Mouse (Mus musculus) hindbrain, embryonic 14.5 days (tissue): ENCODE measurements at regions not wholly inside any gene's neighbourhood (a gene's known extent, or its start where the extent isn't known, plus 50 kb on each side); places are given as distances from the start of the nearest gene placed in this dataset.

Experiments
- ATAC-seq: fragments of 200-750 bp; cut with Nextera tagmentation; 2 replicates; pipeline ENCODE4 v1.8.0; 2017; ENCODE audit warnings: moderate number of reproducible peaks, mild to moderate bottlenecking, moderate TSS enrichment, moderate library complexity; ENCODE audit not compliant: low FRiP score
- DNase-seq: peaks from one replicate; pipeline ENCODE4 v3.0.0-alpha.2; 2015; ENCODE audit warnings: low spot score
- H3K27ac ChIP-seq: fragments of 300-500 bp; sonication (generic); 2 replicates; pipeline ENCODE4 v1.5.1; 2014; ENCODE audit warnings: mild to moderate bottlenecking, moderate library complexity
- H3K27me3 ChIP-seq: fragments of 300-500 bp; sonication (generic); 2 replicates; pipeline ENCODE4 v1.6.1; 2014; ENCODE audit warnings: mild to moderate bottlenecking, low read length, mixed read lengths; ENCODE audit not compliant: control insufficient read depth, insufficient read depth
- H3K36me3 ChIP-seq: fragments of 300-500 bp; sonication (generic); replicated peaks from 2 replicates; pipeline ENCODE4 v1.6.1; 2014; ENCODE audit not compliant: control insufficient read depth, insufficient read depth
- H3K4me1 ChIP-seq: fragments of 300-500 bp; sonication (generic); replicated peaks from 2 replicates; pipeline ENCODE4 v1.6.1; 2014; ENCODE audit warnings: antibody characterized with exemption, low read length, mixed read lengths; ENCODE audit not compliant: control insufficient read depth, insufficient read depth
- H3K4me2 ChIP-seq: fragments of 300-500 bp; sonication (generic); replicated peaks from 2 replicates; pipeline ENCODE4 v1.6.1; 2014; ENCODE audit warnings: mild to moderate bottlenecking, moderate library complexity
- H3K4me3 ChIP-seq: fragments of 300-500 bp; sonication (generic); replicated peaks from 2 replicates; pipeline ENCODE4 v1.5.1; 2014; ENCODE audit warnings: mild to moderate bottlenecking, low read length
- H3K9ac ChIP-seq: fragments of 300-500 bp; sonication (generic); 2 replicates; pipeline ENCODE4 v1.6.1; 2014
- H3K9me3 ChIP-seq: fragments of 300-500 bp; sonication (generic); 2 replicates; pipeline ENCODE4 v1.6.1; 2016; ENCODE audit warnings: low read length; ENCODE audit not compliant: control insufficient read depth
- WGBS: fragments of 180-500 bp; shearing (Covaris S2); extraction: QIAGEN DNeasy Blood & Tissue Kit; methylation state at CpG from one replicate; pipeline ENCODE4 v1.1.7; 2014; 5-methylcytosine and 5-hydroxymethylcytosine counted together

DNA sequence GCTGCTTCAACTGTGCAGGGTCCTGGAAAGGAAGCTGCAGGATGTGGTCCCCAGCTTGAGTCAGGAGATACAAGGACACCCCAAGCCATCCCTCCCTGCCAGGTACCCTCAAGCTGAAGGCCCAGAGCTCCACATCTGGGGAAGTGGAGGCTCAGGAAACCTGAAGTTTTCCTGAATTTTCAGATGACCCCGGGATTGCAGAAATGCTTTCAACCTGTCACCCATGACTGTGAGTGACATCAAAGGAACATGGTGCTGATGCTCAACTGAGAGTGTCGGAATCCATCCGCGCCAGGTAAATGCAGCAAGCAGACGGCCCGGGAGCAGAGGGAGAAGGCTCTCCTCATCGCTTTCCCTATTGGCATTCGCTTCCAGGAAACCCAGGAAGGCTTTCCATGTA is 267.6 kb upstream of the Zfp637 start:
- DNase-seq = no peak
- H3K27ac ChIP-seq = no peak overlapping the region
- no peak overlapping the region for H3K9ac ChIP-seq
- no peak for ATAC-seq
- H3K27me3 ChIP-seq = no peaks in the 10 kb centered on the region
- no peaks in the 10 kb centered on the region for H3K4me1 ChIP-seq
- no peak overlapping the region for H3K4me3 ChIP-seq
- H3K9me3 ChIP-seq = no peaks in the 10 kb centered on the region
- H3K36me3 ChIP-seq = no peaks in the 10 kb centered on the region
- 96% methylated on average over 8 of the region's 8 CpGs for WGBS
- no peak overlapping the region for H3K4me2 ChIP-seq

DNA sequence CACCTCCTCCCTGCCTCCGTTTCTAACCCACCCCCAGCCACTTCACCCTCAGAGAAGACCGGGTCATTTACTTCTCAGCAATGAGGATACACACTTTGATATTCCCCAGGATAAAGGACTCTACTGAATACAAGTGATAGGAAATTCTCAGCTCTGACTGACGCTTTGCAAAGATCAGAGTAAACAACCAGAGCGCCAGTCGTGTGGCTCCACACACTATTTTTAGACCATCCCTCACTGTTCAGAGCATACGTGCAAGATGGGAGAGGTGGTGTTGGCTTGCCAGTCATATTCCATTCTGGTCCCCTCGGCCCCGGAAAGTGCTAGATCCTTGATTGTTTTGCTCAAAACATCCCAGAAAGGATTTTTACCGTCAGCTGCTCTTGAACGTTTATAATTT is 266.8 kb upstream of the Zfp637 start:
- WGBS = 85% methylated on average over 10 of the region's 10 CpGs
- H3K27ac ChIP-seq = no peak overlapping the region
- H3K36me3 ChIP-seq = no peaks in the 10 kb centered on the region
- H3K9me3 ChIP-seq = no peaks in the 10 kb centered on the region
- H3K4me1 ChIP-seq = no peaks in the 10 kb centered on the region
- no peaks in the 10 kb centered on the region for H3K27me3 ChIP-seq
- no peak overlapping the region for H3K4me3 ChIP-seq
- ATAC-seq = no peak
- no peak overlapping the region for H3K9ac ChIP-seq
- H3K4me2 ChIP-seq = no peak overlapping the region
- DNase-seq = no peak

DNA sequence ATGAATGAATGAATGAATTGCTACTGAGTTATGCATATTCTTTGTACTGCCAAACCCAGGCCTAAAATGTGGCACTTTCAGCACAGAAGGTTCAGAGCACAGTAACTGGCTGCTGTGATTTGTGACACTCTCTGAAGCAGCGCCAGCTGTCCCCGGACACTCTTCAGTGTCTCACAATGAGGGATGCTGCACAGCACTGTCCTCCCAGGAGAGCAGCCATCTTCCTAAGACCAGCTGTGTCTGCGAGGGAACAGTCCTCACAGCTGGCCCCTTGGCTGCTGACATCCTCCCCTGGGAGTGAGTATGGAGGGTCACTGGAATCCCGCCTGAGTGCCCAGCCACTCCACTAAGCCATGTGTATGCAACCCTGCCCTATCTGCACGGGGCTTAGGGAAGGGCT is 265.9 kb upstream of the Zfp637 start:
- Histone ChIP-seq H3K27ac (no peak overlapping the region), H3K27me3 (no peaks in the 10 kb centered on the region), H3K4me2 (no peak overlapping the region), H3K36me3 (no peaks in the 10 kb centered on the region), H3K4me3 (no peak overlapping the region), H3K9me3 (no peaks in the 10 kb centered on the region), H3K4me1 (no peaks in the 10 kb centered on the region), H3K9ac (no peak overlapping the region)
- ATAC-seq = no peak
- no peak for DNase-seq
- WGBS = 60% methylated on average over 5 of the region's 5 CpGs

DNA sequence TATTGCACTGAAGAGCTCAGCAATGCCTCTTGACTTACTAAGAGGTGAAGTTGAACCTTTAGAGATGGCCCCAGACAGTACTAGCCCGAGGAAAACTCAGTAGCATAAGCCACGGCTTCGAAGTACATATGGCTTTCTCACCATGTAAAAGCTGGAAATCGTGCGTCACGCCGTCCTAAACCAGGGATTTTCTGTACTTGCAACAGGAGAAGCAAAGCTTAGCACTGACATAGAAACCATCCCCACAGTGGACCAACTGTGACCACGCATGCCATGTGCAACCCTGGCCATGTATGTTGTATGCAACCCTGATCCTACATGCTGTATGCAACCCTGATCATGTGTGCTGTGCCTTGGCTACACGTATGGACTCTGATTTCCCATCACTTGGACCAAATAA is 265.0 kb upstream of the Zfp637 start:
- Histone ChIP-seq H3K9me3 (no peaks in the 10 kb centered on the region), H3K36me3 (no peaks in the 10 kb centered on the region), H3K27me3 (no peaks in the 10 kb centered on the region), H3K27ac (no peak overlapping the region), H3K9ac (no peak overlapping the region), H3K4me3 (no peak overlapping the region), H3K4me1 (no peaks in the 10 kb centered on the region), H3K4me2 (no peak overlapping the region)
- WGBS = 94% methylated on average over 9 of the region's 9 CpGs
- no peak for ATAC-seq
- DNase-seq = no peak

DNA sequence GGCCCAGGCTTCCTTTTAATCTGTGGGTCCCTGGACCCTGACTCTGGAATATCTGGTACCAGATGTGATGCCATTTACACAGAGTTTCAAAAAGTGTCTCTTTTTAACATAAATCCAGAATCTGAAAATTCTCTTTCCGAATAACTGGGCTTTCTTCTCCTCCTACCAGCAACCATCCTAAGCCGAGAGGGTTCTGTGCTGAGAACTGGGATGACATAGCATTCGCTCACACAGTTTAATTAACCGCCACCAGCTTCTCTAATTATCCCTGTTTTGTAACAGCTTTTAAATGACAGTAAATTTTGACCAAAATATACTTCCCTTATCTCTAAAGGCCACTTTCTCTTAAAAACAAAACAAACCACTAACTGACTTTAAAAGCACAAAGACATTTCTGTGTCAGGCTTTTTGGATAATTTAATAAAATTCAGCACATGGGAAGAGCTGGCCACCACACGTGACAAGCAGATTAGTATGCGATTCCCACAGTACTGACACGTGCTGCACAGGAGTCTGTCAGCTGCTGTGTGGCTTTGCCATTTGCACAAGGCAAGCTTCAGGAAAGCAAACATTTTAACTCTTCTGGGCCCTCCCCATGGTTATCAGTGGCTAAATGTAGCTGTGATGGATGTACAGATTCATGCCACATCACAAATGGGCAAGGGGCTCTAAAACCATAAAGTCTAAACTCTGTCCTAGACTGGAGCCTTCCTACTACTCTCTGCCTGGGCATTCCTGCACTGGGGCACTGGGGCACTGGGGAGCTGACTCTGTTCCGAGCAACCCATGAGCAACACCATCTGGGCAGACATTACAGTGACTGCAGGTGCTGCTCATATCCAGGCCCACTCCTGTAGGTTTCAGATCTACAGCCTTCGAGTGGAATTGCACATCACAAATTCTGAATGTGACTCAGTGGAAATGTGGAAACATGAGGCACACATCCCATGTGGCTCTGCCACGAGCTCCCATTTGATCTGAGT is 263.1 kb upstream of the Zfp637 start:
- no peaks in the 10 kb centered on the region for H3K27me3 ChIP-seq
- H3K27ac ChIP-seq = no peak overlapping the region
- no peaks in the 10 kb centered on the region for H3K36me3 ChIP-seq
- H3K4me3 ChIP-seq = no peak overlapping the region
- DNase-seq = no peak
- no peak for ATAC-seq
- H3K4me1 ChIP-seq = no peaks in the 10 kb centered on the region
- no peak overlapping the region for H3K9ac ChIP-seq
- 71% methylated on average over 10 of the region's 10 CpGs for WGBS
- no peak overlapping the region for H3K4me2 ChIP-seq
- no peaks in the 10 kb centered on the region for H3K9me3 ChIP-seq

DNA sequence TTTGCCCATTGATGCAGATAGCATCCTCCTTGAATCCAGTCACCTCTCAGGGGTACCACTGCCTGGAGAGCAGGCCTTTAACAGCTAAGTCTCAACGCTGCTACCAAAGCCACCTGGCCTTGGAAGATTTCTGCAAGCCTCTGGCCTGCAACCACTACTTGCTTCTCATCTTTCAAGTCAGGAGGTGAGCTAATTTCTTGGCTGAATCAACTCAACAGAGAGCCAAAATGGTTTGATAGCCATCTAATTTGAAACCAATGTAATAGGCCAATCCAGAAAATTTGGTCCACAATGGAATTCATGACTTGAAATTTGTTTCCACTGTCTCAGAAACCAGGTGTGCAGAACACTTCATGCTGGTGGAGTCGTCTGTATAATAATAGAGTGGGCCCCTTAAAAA is 260.0 kb upstream of the Zfp637 start:
- DNase-seq (no peak), ATAC-seq (no peak)
- Histone ChIP-seq H3K27me3 (no peaks in the 10 kb centered on the region), H3K4me2 (no peak overlapping the region), H3K9ac (no peak overlapping the region), H3K9me3 (no peaks in the 10 kb centered on the region), H3K36me3 (no peaks in the 10 kb centered on the region), H3K27ac (no peak overlapping the region), H3K4me1 (no peaks in the 10 kb centered on the region), H3K4me3 (no peak overlapping the region)
- WGBS = 82% methylated on average over 2 of the region's 2 CpGs

DNA sequence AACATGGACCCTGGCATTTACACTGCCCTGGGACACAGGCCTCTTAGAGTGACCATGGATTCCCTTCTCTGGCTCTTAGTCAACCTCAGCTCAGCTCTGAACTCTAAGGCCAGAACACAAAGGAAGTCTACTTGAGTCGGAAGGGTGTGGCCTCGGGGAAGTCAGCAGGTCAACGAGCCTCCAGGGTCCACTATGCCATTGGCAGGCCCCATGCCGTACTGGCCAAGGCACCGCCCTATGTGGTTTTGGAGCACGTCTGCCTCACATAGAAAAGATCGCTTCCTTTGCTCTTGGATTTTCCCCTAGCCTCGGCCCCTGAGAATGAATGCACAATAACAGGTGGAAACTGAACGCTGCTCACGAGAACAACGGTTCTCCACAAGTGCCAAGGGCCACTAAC is 257.9 kb upstream of the Zfp637 start:
- no peak overlapping the region for H3K27ac ChIP-seq
- DNase-seq (no peak), ATAC-seq (no peak)
- no peak overlapping the region for H3K4me2 ChIP-seq
- H3K36me3 ChIP-seq = no peaks in the 10 kb centered on the region
- H3K9me3 ChIP-seq = no peaks in the 10 kb centered on the region
- H3K4me3 ChIP-seq = no peak overlapping the region
- H3K4me1 ChIP-seq = no peaks in the 10 kb centered on the region
- H3K9ac ChIP-seq = no peak overlapping the region
- H3K27me3 ChIP-seq = no peaks in the 10 kb centered on the region
- 92% methylated on average over 11 of the region's 11 CpGs for WGBS

DNA sequence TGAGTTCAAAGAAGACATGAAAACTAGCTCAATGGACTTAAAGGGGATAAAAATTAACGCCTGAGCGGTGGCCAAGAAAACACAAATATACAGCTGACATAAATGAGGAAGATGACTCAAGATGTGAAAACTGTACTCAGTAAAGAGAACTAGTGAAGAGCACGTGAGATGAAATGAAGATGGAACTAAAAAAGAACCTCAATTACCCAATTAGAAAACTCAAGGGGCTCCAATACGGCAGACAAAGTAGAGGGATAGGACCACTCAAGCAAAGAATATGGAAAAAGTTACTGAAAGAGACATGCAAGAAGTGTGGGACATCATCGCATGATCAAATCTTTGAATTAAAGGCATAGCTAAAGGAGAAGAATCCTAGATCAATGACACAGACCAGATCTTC is 256.4 kb upstream of the Zfp637 start:
- no peak for ATAC-seq
- Histone ChIP-seq H3K27me3 (no peaks in the 10 kb centered on the region), H3K4me1 (no peaks in the 10 kb centered on the region), H3K4me2 (no peak overlapping the region), H3K36me3 (no peaks in the 10 kb centered on the region), H3K4me3 (no peak overlapping the region), H3K9me3 (no peaks in the 10 kb centered on the region), H3K9ac (no peak overlapping the region), H3K27ac (no peak overlapping the region)
- 96% methylated on average over 5 of the region's 5 CpGs for WGBS
- no peak for DNase-seq

DNA sequence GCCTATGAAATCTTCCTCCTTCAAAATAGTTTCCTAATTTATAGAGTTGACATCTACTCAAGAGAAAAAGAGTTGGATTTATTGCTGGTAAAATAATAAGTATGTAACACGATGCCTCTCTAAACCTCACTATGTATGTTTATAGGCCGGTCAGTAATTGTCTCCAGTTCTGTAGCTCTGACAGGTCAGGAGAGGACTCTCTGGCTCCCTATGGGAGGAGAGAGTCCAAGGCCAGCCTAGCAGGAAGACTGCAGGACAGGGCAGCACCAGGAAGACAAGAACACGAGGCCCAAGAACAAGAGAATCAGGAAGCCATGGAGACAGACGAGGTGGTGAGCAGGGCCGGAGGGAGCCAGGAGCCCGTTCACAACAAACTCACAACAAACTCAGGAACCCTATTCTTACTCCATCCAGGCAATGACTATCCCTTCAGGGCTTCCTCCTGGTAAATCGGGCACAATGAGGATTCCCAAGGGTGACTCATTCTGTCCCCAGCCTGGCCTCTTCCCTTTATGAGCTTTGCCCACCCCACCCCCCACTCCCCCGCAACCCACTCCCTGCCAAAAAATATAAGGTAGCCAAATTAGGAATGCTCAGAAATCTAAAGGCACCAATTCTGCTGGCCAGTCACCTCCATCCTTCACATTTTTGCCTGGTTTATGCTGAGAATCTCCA is 244.7 kb upstream of the Zfp637 start:
- Histone ChIP-seq H3K27me3 (no peaks in the 10 kb centered on the region), H3K4me3 (no peak overlapping the region), H3K4me2 (no peak overlapping the region), H3K9ac (no peak overlapping the region), H3K9me3 (no peaks in the 10 kb centered on the region), H3K4me1 (no peaks in the 10 kb centered on the region), H3K36me3 (no peaks in the 10 kb centered on the region), H3K27ac (no peak overlapping the region)
- DNase-seq (no peak), ATAC-seq (no peak)
- WGBS = 93% methylated on average over 8 of the region's 8 CpGs
